Mouse (Mus musculus): ENCODE results near the gene Hmgb3.

Hmgb3 gene

GRCm38 (mm10) chrX:71589181-71589580, 33.5 kb downstream of the Hmgb3 start:
- DNase-seq (ENCODE audit: low spot score): no peak

GRCm38 (mm10) chrX:71601052-71601611, 45.4 kb downstream of the Hmgb3 start:
- DNase-seq (ENCODE audit: low spot score): peak; percentile 52

All from c-Kit-positive CD71-positive TER-119-positive erythroid progenitor cells, embryonic 14.5 days (primary cell).